Mouse (Mus musculus): ENCODE results near the gene Slc9a9.

GRCm38 (mm10) chr9:95188362-95189217, 518.9 kb downstream of the Slc9a9 start:
- no peak for TF ChIP-seq CTCF (IDR thresholded peaks at IDR 0.05; ENCODE audit: extremely low read depth, insufficient read depth, low read length)
- TF ChIP-seq POLR2A (IDR thresholded peaks at IDR 0.05; ENCODE audit: extremely low read depth, insufficient read depth, low read length), result no peak
